Mouse (Mus musculus): ENCODE measurements around the gene Lrrc66.

- no peak for TF ChIP-seq EP300 (IDR thresholded peaks at IDR 0.05)
- no peak for TF ChIP-seq CTCF (IDR thresholded peaks at IDR 0.05)
These were observed 63.1 kb downstream of the Lrrc66 start for GRCm38 (mm10) chr5:73569181-73569580.

Data from lung, postnatal 0 days (tissue).